Mouse (Mus musculus) bone marrow, adult 2 months (tissue): ENCODE results near the gene Anks1b.

Experiments used
- CTCF ChIP-seq: fragments of 200-500 bp; IDR thresholded peaks from 2 replicates; pipeline ENCODE4 v1.5.1; 2011; ENCODE audit warnings: low read length, control low read depth; ENCODE audit not compliant: control insufficient read depth, insufficient read depth
- POLR2A ChIP-seq: fragments of 200-500 bp; IDR thresholded peaks from 2 replicates; pipeline ENCODE4 v1.6.1; 2011; ENCODE audit warnings: low read depth, mild to moderate bottlenecking, control low read depth, low read length, borderline replicate concordance; ENCODE audit not compliant: control insufficient read depth

- TF ChIP-seq POLR2A (no peak), CTCF (no peak)
Measured at GRCm38 (mm10) chr10:90828581-90829393, 955.5 kb downstream of the Anks1b start.
